Mouse (Mus musculus): ENCODE data around the gene Gm49398. TPM values are rescaled to one million over a fixed set of nuclear protein-coding genes. Genes with fewer than 3 reads are reported as not detected.

The Gm49398 gene
- total and polyA plus RNA-seq, 3 experiments = not detected

GRCm38 (mm10) chr13:61203310-61203709, 85.3 kb downstream of the Gm49398 start, which contains the start of gene Cts6:
Gene Cts6 (minus strand): TSS chr13:61203410.
- DNase-seq (ENCODE audit: low read depth, low spot score) = no peak
- no peak within 1 kb of the TSS for H3K27ac ChIP-seq (ENCODE audit: control insufficient read depth, low read depth, low read length)
- no peak within 1 kb of the TSS for H3K4me3 ChIP-seq (ENCODE audit: control insufficient read depth in 1 of 2, insufficient read depth in 1 of 2, low read depth in 2 of 2, low read length in 2 of 2)
- no peaks in the 10 kb centered on the region for H3K79me2 ChIP-seq (ENCODE audit: control insufficient read depth, insufficient read depth, low read length, poor library complexity)
- H3K4me1 ChIP-seq (ENCODE audit: control insufficient read depth in 1 of 2, insufficient read depth in 2 of 2, low read length in 2 of 2) = no peaks in the 10 kb centered on the region
- no peak within 1 kb of the TSS for H3K9ac ChIP-seq (ENCODE audit: control insufficient read depth, low read depth, low read length, poor library complexity, severe bottlenecking)
- no peaks in the 10 kb centered on the region for H3K27me3 ChIP-seq (ENCODE audit: control insufficient read depth in 1 of 2, insufficient read depth in 2 of 2, low read length in 2 of 2)
- TF ChIP-seq SIN3A (IDR thresholded peaks at IDR 0.05; ENCODE audit: low read length) (no peak), MAX (IDR thresholded peaks at IDR 0.05; ENCODE audit: low read length) (no peak), CTCF (IDR thresholded peaks at IDR 0.05 in 2 of 3, conservative IDR thresholded peaks at IDR 0.05 in 1 of 3; ENCODE audit: control insufficient read depth in 1 of 3, insufficient read depth in 1 of 3, low read depth in 2 of 3, low read length in 3 of 3, poor library complexity in 1 of 3, severe bottlenecking in 1 of 3) (no peak), POLR2AphosphoS5 (IDR thresholded peaks at IDR 0.05; ENCODE audit: borderline replicate concordance, low read depth, low read length) (no peak), TAL1 (IDR thresholded peaks at IDR 0.05; ENCODE audit: low read length) (no peak), ELF1 (IDR thresholded peaks at IDR 0.05; ENCODE audit: low read depth, low read length) (no peak), ZNF384 (IDR thresholded peaks at IDR 0.05; ENCODE audit: low read depth, low read length) (no peak), HCFC1 (IDR thresholded peaks at IDR 0.05; ENCODE audit: low read depth, low read length) (no peak), USF2 (IDR thresholded peaks at IDR 0.05; ENCODE audit: borderline replicate concordance in 1 of 2, insufficient read depth in 1 of 2, low read depth in 1 of 2, low read length in 2 of 2) (no peak), SMC3 (IDR thresholded peaks at IDR 0.05; ENCODE audit: low read depth, low read length) (no peak), MXI1 (IDR thresholded peaks at IDR 0.05; ENCODE audit: low read depth, low read length) (no peak), UBTF (IDR thresholded peaks at IDR 0.05; ENCODE audit: borderline replicate concordance, insufficient read depth, low read depth, low read length) (no peak), POLR2A (IDR thresholded peaks at IDR 0.05; ENCODE audit: control insufficient read depth in 1 of 2, insufficient read depth in 1 of 2, low read depth in 1 of 2, low read length in 2 of 2, poor library complexity in 1 of 2) (no peak), RCOR1 (IDR thresholded peaks at IDR 0.05; ENCODE audit: low read depth, low read length) (no peak), MYC (IDR thresholded peaks at IDR 0.05; ENCODE audit: low read depth, low read length) (no peak), MAFK (IDR thresholded peaks at IDR 0.05; ENCODE audit: borderline replicate concordance, low read depth, low read length) (no peak)
- H3K9me3 ChIP-seq (replicated peaks; ENCODE audit: insufficient read depth, low read length) = no peaks in the 10 kb centered on the region
- no peaks in the 10 kb centered on the region for H3K36me3 ChIP-seq (ENCODE audit: control insufficient read depth in 1 of 2, insufficient read depth in 2 of 2, low read length in 2 of 2)

Other genes starting within 250 kb of the Gm49398 start
- gene Ctsq, start 248.2 kb downstream of the Gm49398 start, total RNA-seq (2012; rRNA removed) = not detected in 2 replicates
- gene Ctsq, start 248.2 kb downstream of the Gm49398 start, polyA plus RNA-seq (2012; ENCODE audit: insufficient read depth in 1 of 2, insufficient read length in 2 of 2, low read depth in 1 of 2, low replicate concordance in 2 of 2, missing spikeins in 1 of 2) = not detected
- not detected in 2 replicates for gene Ctsr, start 124.6 kb downstream of the Gm49398 start, total RNA-seq (2012; rRNA removed)
- not detected for gene Ctsr, start 124.6 kb downstream of the Gm49398 start, polyA plus RNA-seq (2012; ENCODE audit: insufficient read depth in 1 of 2, insufficient read length in 2 of 2, low read depth in 1 of 2, low replicate concordance in 2 of 2, missing spikeins in 1 of 2)
- gene Cts6, start 85.4 kb downstream of the Gm49398 start, total RNA-seq (2012; rRNA removed) = not detected in 2 replicates
- gene Cts6, start 85.4 kb downstream of the Gm49398 start, polyA plus RNA-seq (2012; ENCODE audit: insufficient read depth in 1 of 2, insufficient read length in 2 of 2, low read depth in 1 of 2, low replicate concordance in 2 of 2, missing spikeins in 1 of 2) = not detected
- not detected in 2 replicates for gene Cts8, start 33.5 kb downstream of the Gm49398 start, total RNA-seq (2012; rRNA removed)
- gene Cts8, start 33.5 kb downstream of the Gm49398 start, polyA plus RNA-seq (2012; ENCODE audit: insufficient read depth in 1 of 2, insufficient read length in 2 of 2, low read depth in 1 of 2, low replicate concordance in 2 of 2, missing spikeins in 1 of 2) = not detected
- gene Cts7, start 69.4 kb upstream of the Gm49398 start, total RNA-seq (2012; rRNA removed) = not detected in 2 replicates
- not detected for gene Cts7, start 69.4 kb upstream of the Gm49398 start, polyA plus RNA-seq (2012; ENCODE audit: insufficient read depth in 1 of 2, insufficient read length in 2 of 2, low read depth in 1 of 2, low replicate concordance in 2 of 2, missing spikeins in 1 of 2)

Data from MEL (cell line).